Mouse (Mus musculus) liver, postnatal 0 days (tissue): ENCODE measurements around the gene Srsf2.

Experiments used
- CTCF ChIP-seq: sonication (generic); IDR thresholded peaks from 2 replicates; pipeline ENCODE4 v1.5.1; 2016; ENCODE audit warnings: antibody characterized with exemption, low read depth
- EP300 ChIP-seq: IDR thresholded peaks from 2 replicates; pipeline ENCODE4 v1.6.1; 2016; ENCODE audit warnings: antibody characterized with exemption, low read depth, mild to moderate bottlenecking

- TF ChIP-seq CTCF (no peak), EP300 (no peak)
Observed at GRCm38 (mm10) chr11:116899247-116899646, 46.4 kb upstream of the Srsf2 start.
